Mouse (Mus musculus): ENCODE measurements at regions not wholly inside any gene's neighbourhood (a gene's known extent, or its start where the extent isn't known, plus 50 kb on each side); places are given as distances from the start of the nearest gene placed in this dataset.

GRCm38 (mm10) chr15:59205091-59205490, 316.0 kb downstream of the Gm49356 start:
- TF ChIP-seq CTCF (IDR thresholded peaks at IDR 0.05; ENCODE audit: insufficient read depth, low read length) (no peak), POLR2A (IDR thresholded peaks at IDR 0.05; ENCODE audit: borderline replicate concordance, extremely low read depth, low read depth, low read length) (no peak)

Measured in lung, adult 2 months (tissue).